ENCODE assay signal across 8 mouse cellular contexts in the genomic region with DNA sequence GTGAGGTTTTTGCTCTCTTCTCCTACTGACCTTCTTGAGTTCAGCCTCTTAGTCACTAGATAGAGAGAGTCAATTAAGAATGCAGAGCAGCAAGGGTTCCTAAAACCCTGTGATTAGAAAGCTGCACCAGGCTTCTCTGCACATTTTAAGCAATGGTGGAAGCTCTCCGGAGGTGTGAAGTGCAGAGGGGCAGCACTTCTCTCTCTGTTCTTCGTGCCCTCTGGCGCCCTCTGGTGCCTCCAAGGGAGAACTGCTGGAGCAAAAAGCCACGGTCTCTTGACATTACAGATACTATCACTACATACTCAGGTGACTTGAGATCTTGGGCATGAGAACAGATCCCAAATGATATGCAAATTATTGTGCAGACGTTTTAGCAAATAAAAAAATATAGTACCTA.
DNase-seq lines count a peak whose midpoint lies in the region; ATAC-seq lines count a peak whose summit lies in the region.

No protein-coding gene starts in this region.

- peak; percentile 89 to 93 for ATAC-seq in hematopoietic stem cell, adult 5-6 weeks (replicated peaks in 1 of 2; ENCODE audit: insufficient read depth in 1 of 2, low FRiP score in 2 of 2, low TSS enrichment in 1 of 2, low read depth in 1 of 2, poor library complexity in 2 of 2, severe bottlenecking in 2 of 2)

- peak; percentile 13 for DNase-seq in CD4-positive helper T cell, adult 2 months (ENCODE audit: low read depth, low spot score)
- peak; percentile 71 for DNase-seq in adrenal gland, adult 2 months
- DNase-seq in embryo, embryonic 11.5 days (ENCODE audit: low read depth, low spot score) = peak; percentile 51
- peak; percentile 40 to 86 for DNase-seq in layer of hippocampus, adult 18-20 months (ENCODE audit: low spot score in 2 of 2)
- DNase-seq in lung, postnatal 14 days = peak; percentile 53
- peak; percentile 77 for DNase-seq in retina, embryonic 14.5 days (ENCODE audit: low spot score)
- peak; percentile 80 for DNase-seq in thymus, postnatal 4 days

Comparison
In these comparisons a context has a peak if more than half of its experiments do, and no peak if none do; other contexts are left out.
1. Peak in every context shown above with its lines: DNase-seq and ATAC-seq.
2. DNase-seq: peak in every context shown above with its lines; median percentile 80 in thymus, postnatal 4 days; 77 in retina, embryonic 14.5 days; 71 in adrenal gland, adult 2 months; 63 in layer of hippocampus, adult 18-20 months; 53 in lung, postnatal 14 days; 51 in embryo, embryonic 11.5 days; 13 in CD4-positive helper T cell, adult 2 months.